In the genomic region with DNA sequence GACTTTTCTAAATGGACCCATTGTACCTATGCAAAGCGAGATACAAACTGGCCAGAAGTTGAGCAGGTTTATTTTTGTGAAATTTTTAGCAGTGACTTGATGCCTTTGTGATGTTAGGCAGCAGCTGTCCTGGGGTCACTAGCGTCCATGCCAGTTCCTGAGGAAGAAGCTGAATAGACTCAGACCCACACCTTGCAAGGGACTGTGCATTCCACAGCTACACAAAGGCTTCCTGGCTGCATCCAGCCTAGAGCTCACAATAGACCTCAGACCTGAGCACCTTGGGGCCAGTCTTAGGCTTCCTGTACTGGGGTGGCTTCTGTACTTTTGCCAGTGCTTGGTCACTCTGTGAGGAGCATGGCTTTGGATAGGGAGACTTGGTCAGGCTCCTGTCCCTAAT, we compare ENCODE assay signal across 9 mouse cellular contexts.
DNase-seq lines count a peak whose midpoint lies in the region; ATAC-seq and TF ChIP-seq lines count a peak whose summit lies in the region.
"Had no signal": no experiment of that assay in that cellular context is flagged by ENCODE, and none has a peak within 500 bp of the region (broad histone marks: within the 10 kb centered on the region; RNA-seq: fewer than 3 reads in every experiment).

No protein-coding gene starts in this region.

- no peak for DNase-seq in heart, adult 2 months
- no peak for DNase-seq in heart, adult 8-10 months (ENCODE audit: low spot score)
- no peak for DNase-seq in frontal cortex, adult 2 months (ENCODE audit: extremely low spot score in 1 of 2, low spot score in 1 of 2)
- DNase-seq in cerebellum, postnatal 10 days = no peak

- H3K9ac ChIP-seq in heart, adult 2 months (ENCODE audit: low read depth, low read length) = peak overlapping the region; percentile 17
- H3K9ac ChIP-seq in ES-Bruce4 (ENCODE audit: low read depth, poor library complexity, severe bottlenecking) = peak overlapping the region; percentile 55
- H3K9ac ChIP-seq in heart, embryonic 14.5 days (ENCODE audit: low read length) = 0 out of 2 replicates have a peak overlapping the region, but pooled peaks have one; percentile 36
- H3K9ac ChIP-seq in liver, embryonic 12.5 days = no peak overlapping the region

- peaks cover 11% of the 10 kb centered on the region for H3K79me2 ChIP-seq in heart, adult 2 months (replicated peaks; ENCODE audit: control insufficient read depth, insufficient read depth, low read length)

- no peak for ATAC-seq in heart, embryonic 14.5 days (ENCODE audit: insufficient number of reproducible peaks, insufficient read depth, low FRiP score, low read depth)
- no peak for ATAC-seq in liver, embryonic 12.5 days
- ATAC-seq in frontal cortex, adult (ENCODE audit: low TSS enrichment) = no peak; the same call in 1 of the 2 replicates

- TF ChIP-seq POLR2A in heart, adult 2 months (IDR thresholded peaks at IDR 0.05; ENCODE audit: insufficient read depth, low read depth, low read length) = 0 out of 2 replicates have a peak, but pooled peaks have one; percentile 17
- TF ChIP-seq POLR2A in ES-Bruce4 (IDR thresholded peaks at IDR 0.05; ENCODE audit: insufficient read depth, low read length) = no peak

- TF ChIP-seq CTCF in heart, adult 2 months (IDR thresholded peaks at IDR 0.05) = no peak
- TF ChIP-seq CTCF in ES-Bruce4 (IDR thresholded peaks at IDR 0.05; ENCODE audit: low read depth, low read length) = no peak

- peak overlapping the region; percentile 66 for H3K27ac ChIP-seq in heart, adult 2 months
- H3K27ac ChIP-seq in ES-Bruce4 (ENCODE audit: insufficient read depth, low read length) = peak overlapping the region; percentile 86
- no peak overlapping the region for H3K27ac ChIP-seq in heart, embryonic 14.5 days (replicated peaks in 1 of 2; ENCODE audit: control insufficient read depth in 1 of 2, insufficient read depth in 1 of 2, low read depth in 2 of 2, low read length in 2 of 2)
- no peak overlapping the region for H3K27ac ChIP-seq in liver, embryonic 12.5 days

- WGBS in heart, adult 2 months = 15% methylated on average over 2 of the region's 2 CpGs
- 46% methylated on average over 2 of the region's 2 CpGs for WGBS in heart, embryonic 14.5 days
- WGBS in liver, embryonic 12.5 days (ENCODE audit: insufficient replicate concordance) = 50% methylated on average over 2 of the region's 2 CpGs

- H3K4me2 ChIP-seq in heart, embryonic 14.5 days (ENCODE audit: low read length) = peak overlapping the region; percentile 67
- peak overlapping the region; percentile 32; the same call in 1 of the 2 replicates for H3K4me2 ChIP-seq in liver, embryonic 12.5 days

- 0 out of 2 replicates have a peak, but pooled peaks have one; percentile 70 for TF ChIP-seq EP300 in heart, adult 2 months (IDR thresholded peaks at IDR 0.05; ENCODE audit: insufficient read depth, low read depth, low read length)
- TF ChIP-seq EP300 in ES-Bruce4 (IDR thresholded peaks at IDR 0.05; ENCODE audit: insufficient read depth, low read depth, low read length) = peak; percentile 95

- peak overlapping the region; percentile 51 for H3K4me3 ChIP-seq in heart, adult 2 months
- H3K4me3 ChIP-seq in ES-Bruce4 (ENCODE audit: low read depth, low read length) = peak overlapping the region; percentile 43
- H3K4me3 ChIP-seq in heart, embryonic 14.5 days (ENCODE audit: control insufficient read depth in 1 of 2, insufficient read depth in 1 of 2, low read depth in 1 of 2, low read length in 2 of 2) = no peak overlapping the region; a peak in 1 of 4 replicates
- H3K4me3 ChIP-seq in liver, embryonic 12.5 days = no peak overlapping the region

- H3K36me3 ChIP-seq in heart, adult 2 months (ENCODE audit: control insufficient read depth, insufficient read depth, low read length) = peaks cover 63% of the 10 kb centered on the region
- H3K36me3 ChIP-seq in ES-Bruce4 (ENCODE audit: control insufficient read depth, insufficient read depth, low read length, poor library complexity, severe bottlenecking) = peaks cover 3% of the 10 kb centered on the region; the same call in 1 of the 2 replicates
- H3K36me3 ChIP-seq in heart, embryonic 14.5 days (ENCODE audit: control insufficient read depth, insufficient read depth, low read length) = 0 out of 2 replicates have a peak, but pooled peaks cover 3% of the 10 kb centered on the region
- no peaks in the 10 kb centered on the region for H3K36me3 ChIP-seq in liver, embryonic 12.5 days

- no peaks in the 10 kb centered on the region for H3K9me3 ChIP-seq in ES-Bruce4 (replicated peaks; ENCODE audit: control insufficient read depth, insufficient read depth, low read length, poor library complexity, severe bottlenecking)
- no peaks in the 10 kb centered on the region for H3K9me3 ChIP-seq in heart, embryonic 14.5 days (ENCODE audit: control insufficient read depth, low read length)
- no peaks in the 10 kb centered on the region for H3K9me3 ChIP-seq in liver, embryonic 12.5 days (replicated peaks)

- intact Hi-C loops in heart, adult 2 months (cut with DNase I) = no loop called here

- H3K4me1 ChIP-seq in heart, adult 2 months (ENCODE audit: control insufficient read depth, insufficient read depth, low read length) = peaks cover 32% of the 10 kb centered on the region
- H3K4me1 ChIP-seq in ES-Bruce4 (ENCODE audit: control insufficient read depth, insufficient read depth, low read length) = peaks cover 5% of the 10 kb centered on the region
- peaks cover 39 to 61% of the 10 kb centered on the region in 2 experiments for H3K4me1 ChIP-seq in heart, embryonic 14.5 days (ENCODE audit: control insufficient read depth in 2 of 2, insufficient read depth in 2 of 2, low read length in 2 of 2)
- H3K4me1 ChIP-seq in liver, embryonic 12.5 days = peaks cover 34% of the 10 kb centered on the region

- no peaks in the 10 kb centered on the region for H3K27me3 ChIP-seq in heart, adult 2 months (ENCODE audit: control insufficient read depth, insufficient read depth, low read length)
- H3K27me3 ChIP-seq in ES-Bruce4 (ENCODE audit: control insufficient read depth, insufficient read depth, low read length, poor library complexity, severe bottlenecking) = no peaks in the 10 kb centered on the region
- no peaks in the 10 kb centered on the region for H3K27me3 ChIP-seq in heart, embryonic 14.5 days (ENCODE audit: control insufficient read depth, insufficient read depth, low read length)
- H3K27me3 ChIP-seq in liver, embryonic 12.5 days (replicated peaks) = peaks cover 14% of the 10 kb centered on the region; the same call in 1 of the 2 replicates
- H3K27me3 ChIP-seq: CH12.LX had no signal

Comparison
In these comparisons a context has a peak if more than half of its experiments do, and no peak if none do; other contexts are left out.
1. H3K27ac ChIP-seq: peak in heart, adult 2 months (single experiment) and ES-Bruce4 (single experiment); none in heart, embryonic 14.5 days (0 of 2) and liver, embryonic 12.5 days (single experiment).
2. H3K4me3 ChIP-seq: peak in heart, adult 2 months (single experiment) and ES-Bruce4 (single experiment); none in heart, embryonic 14.5 days (0 of 2) and liver, embryonic 12.5 days (single experiment).